Mouse (Mus musculus) liver, embryonic 13.5 days (tissue): Measurements from ENCODE around the gene Ube2g2. TPM values are rescaled to one million over a fixed set of nuclear protein-coding genes. Genes with fewer than 3 reads are reported as not detected.

Experiments used
- ATAC-seq: fragments of 200-750 bp; cut with Nextera tagmentation; 2 replicates; pipeline ENCODE4 v1.8.0; 2017; ENCODE audit warnings: low read depth, mild to moderate bottlenecking, moderate number of reproducible peaks, moderate library complexity
- DNase-seq: peaks from one replicate; pipeline ENCODE4 v3.0.0; 2022
- H3K27ac ChIP-seq: fragments of 300-500 bp; sonication (generic); 2 replicates; pipeline ENCODE4 v1.5.1; 2015; ENCODE audit warnings: moderate library complexity, mild to moderate bottlenecking, inconsistent platforms
- H3K27me3 ChIP-seq: fragments of 300-500 bp; sonication (generic); 2 replicates; pipeline ENCODE4 v1.6.1; 2015; ENCODE audit warnings: mild to moderate bottlenecking, inconsistent platforms
- H3K36me3 ChIP-seq: fragments of 300-500 bp; sonication (generic); 2 replicates; pipeline ENCODE4 v1.6.1; 2015; ENCODE audit warnings: mild to moderate bottlenecking, inconsistent platforms
- H3K4me1 ChIP-seq: fragments of 300-500 bp; sonication (generic); replicated peaks from 2 replicates; pipeline ENCODE4 v1.6.1; 2015; ENCODE audit warnings: inconsistent platforms
- H3K4me2 ChIP-seq: fragments of 300-500 bp; sonication (generic); 2 replicates; pipeline ENCODE4 v1.6.1; 2015; ENCODE audit warnings: inconsistent platforms, mild to moderate bottlenecking, moderate library complexity
- H3K4me3 ChIP-seq: fragments of 300-500 bp; sonication (generic); replicated peaks from 2 replicates; pipeline ENCODE4 v1.5.1; 2015; ENCODE audit warnings: mild to moderate bottlenecking, inconsistent platforms
- H3K9ac ChIP-seq: fragments of 300-500 bp; sonication (generic); 2 replicates; pipeline ENCODE4 v1.6.1; 2015; ENCODE audit warnings: mild to moderate bottlenecking, inconsistent platforms
- H3K9me3 ChIP-seq: fragments of 300-500 bp; sonication (generic); replicated peaks from 2 replicates; pipeline ENCODE4 v1.6.1; 2016; ENCODE audit warnings: inconsistent platforms
- WGBS: fragments of 180-500 bp; shearing (Covaris S2); methylation state at CpG from one replicate; pipeline ENCODE4 v1.1.7; 2015; ENCODE audit not compliant: insufficient replicate concordance; 5-methylcytosine and 5-hydroxymethylcytosine counted together
- polyA plus RNA-seq: library from polyadenylated mRNA; unstranded; fragments of >200 nt; fragmentation: Nextera tagmentation; extraction: Ambion mirVana; gene quantifications from 2 replicates; pipeline ENCODE4 v1.2.1, GENCODE M21; 2015

Gene Ube2g2
- polyA plus RNA-seq, 1 experiment from 2014 or later, result 50.1 TPM

DNA sequence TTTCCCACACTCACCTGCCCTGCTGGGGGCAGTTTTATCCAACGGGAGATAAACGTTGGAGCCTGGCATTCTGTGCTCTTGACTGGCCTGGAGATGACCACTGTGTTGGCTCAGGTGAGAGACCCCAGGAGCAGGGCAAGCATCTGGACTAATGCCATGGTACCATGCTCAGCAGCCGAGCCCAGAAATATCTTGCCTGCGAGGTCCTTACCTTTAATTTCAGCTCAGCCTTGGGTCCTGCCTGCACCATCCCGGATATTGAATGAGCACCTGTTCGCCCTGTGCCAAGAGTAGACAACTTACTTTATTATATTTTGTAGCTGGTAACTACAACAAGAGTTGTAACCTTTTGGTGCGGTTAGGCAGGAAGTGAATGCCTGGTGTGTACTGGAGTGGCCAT is 15.2 kb upstream of the Ube2g2 start:
- Histone ChIP-seq H3K27me3 (no peaks in the 10 kb centered on the region), H3K36me3 (peaks cover 42% of the 10 kb centered on the region), H3K27ac (peak overlapping the region; percentile 97), H3K4me3 (peak overlapping the region; percentile 81), H3K4me1 (peaks cover 56% of the 10 kb centered on the region), H3K4me2 (peak overlapping the region; percentile 96), H3K9ac (peak overlapping the region; percentile 87), H3K9me3 (no peaks in the 10 kb centered on the region)
- DNase-seq (no peak), ATAC-seq (peak; percentile 36)
- 11% methylated on average over 7 of the region's 7 CpGs for WGBS

DNA sequence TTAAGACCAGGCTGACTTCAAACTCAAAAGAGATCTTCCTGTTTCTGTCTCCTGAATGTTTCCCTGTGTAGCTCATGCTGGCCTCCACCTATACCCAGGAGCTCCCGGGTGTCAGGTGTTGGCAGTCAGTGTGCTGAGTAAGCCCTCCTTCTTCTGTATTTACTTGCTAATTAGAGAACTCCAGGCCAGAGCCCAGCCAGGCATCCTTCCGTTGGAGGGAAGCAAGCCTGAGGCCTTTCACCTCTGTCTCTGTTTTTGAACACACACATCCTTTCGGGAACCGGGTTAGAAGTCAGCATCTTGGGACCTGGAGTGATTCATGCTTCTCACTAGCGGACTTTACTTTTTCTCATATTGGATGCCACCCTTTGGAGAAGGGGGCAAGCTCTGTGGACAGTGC is 14.6 kb upstream of the Ube2g2 start:
- Histone ChIP-seq H3K27ac (peak overlapping the region; percentile 97), H3K9ac (peak overlapping the region; percentile 87), H3K4me3 (peak overlapping the region; percentile 81), H3K27me3 (no peaks in the 10 kb centered on the region), H3K4me2 (peak overlapping the region; percentile 96), H3K36me3 (peaks cover 47% of the 10 kb centered on the region), H3K9me3 (no peaks in the 10 kb centered on the region), H3K4me1 (peaks cover 56% of the 10 kb centered on the region)
- DNase-seq, result no peak
- ATAC-seq, result no peak
- 53% methylated on average over 5 of the region's 5 CpGs for WGBS

DNA sequence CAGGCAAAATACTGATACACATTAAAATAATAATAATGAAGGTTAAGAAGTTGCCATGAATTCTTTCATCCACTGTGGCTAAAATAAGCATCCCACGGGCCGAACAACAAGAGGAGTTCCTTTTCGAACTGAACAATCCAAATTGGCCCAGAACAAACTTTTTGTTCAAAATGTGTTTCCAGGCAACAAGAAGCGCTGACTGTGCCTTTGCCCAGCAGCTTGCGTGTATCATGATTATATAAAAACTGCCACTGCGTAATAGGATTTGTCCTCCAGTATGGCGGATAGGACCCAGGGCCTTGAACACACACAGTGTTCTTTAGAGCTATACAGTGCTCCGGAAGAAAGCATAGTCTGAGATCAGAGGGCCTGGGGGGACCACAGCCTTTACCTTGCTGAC is 13.5 kb upstream of the Ube2g2 start:
- Histone ChIP-seq H3K4me3 (no peak overlapping the region), H3K4me1 (peaks cover 67% of the 10 kb centered on the region), H3K9me3 (no peaks in the 10 kb centered on the region), H3K4me2 (0 out of 2 replicates have a peak overlapping the region, but pooled peaks have one; percentile 96), H3K27me3 (no peaks in the 10 kb centered on the region), H3K9ac (no peak overlapping the region), H3K36me3 (peaks cover 57% of the 10 kb centered on the region), H3K27ac (no peak overlapping the region)
- 90% methylated on average over 8 of the region's 8 CpGs for WGBS
- DNase-seq, result no peak
- ATAC-seq, result no peak

DNA sequence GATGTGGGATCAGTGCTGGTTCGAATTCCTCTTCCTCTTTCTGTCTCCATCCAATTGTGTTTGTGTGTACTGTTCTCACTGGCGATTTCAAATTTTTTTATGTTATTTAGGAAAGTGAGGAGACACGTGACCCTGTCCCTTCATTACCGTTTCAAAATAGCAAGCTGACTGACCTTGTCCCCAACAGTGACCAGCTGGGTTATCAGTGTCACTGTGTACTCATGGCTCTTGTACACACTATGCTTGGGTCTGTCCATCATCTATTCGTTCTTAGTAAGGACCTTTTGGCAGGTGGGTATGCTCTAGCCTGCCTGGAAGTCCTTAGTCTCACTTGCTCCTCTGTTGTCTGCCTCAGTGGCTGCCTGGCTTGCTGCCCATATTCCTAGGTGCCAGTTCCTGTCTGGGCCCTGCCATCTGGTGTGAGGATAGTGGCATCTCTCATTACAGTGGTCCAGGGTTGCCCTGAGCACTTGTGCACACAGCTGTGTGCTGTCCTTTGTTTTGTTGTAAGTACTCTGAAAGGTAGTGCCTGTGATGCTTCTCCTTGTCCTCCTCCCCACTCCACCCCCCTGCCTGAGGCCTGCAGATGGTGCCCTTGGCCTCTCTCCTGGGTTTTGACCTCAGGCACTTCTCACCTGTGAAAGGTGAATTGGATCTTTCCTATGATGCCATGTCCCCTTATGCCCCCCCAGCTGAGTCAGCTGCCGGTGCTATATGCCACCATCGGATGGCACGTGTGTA is 11.7 kb upstream of the Ube2g2 start:
- Histone ChIP-seq H3K4me2 (no peak overlapping the region), H3K27ac (peak overlapping the region; percentile 45; the same call in 1 of the 2 replicates), H3K27me3 (no peaks in the 10 kb centered on the region), H3K36me3 (peaks cover 75% of the 10 kb centered on the region), H3K4me1 (peaks cover 65% of the 10 kb centered on the region), H3K9me3 (no peaks in the 10 kb centered on the region), H3K4me3 (no peak overlapping the region), H3K9ac (peak overlapping the region; percentile 26; the same call in 1 of the 2 replicates)
- ATAC-seq (no peak; the same call in 1 of the 2 replicates), DNase-seq (no peak)
- WGBS, result 70% methylated on average over 8 of the region's 8 CpGs

DNA sequence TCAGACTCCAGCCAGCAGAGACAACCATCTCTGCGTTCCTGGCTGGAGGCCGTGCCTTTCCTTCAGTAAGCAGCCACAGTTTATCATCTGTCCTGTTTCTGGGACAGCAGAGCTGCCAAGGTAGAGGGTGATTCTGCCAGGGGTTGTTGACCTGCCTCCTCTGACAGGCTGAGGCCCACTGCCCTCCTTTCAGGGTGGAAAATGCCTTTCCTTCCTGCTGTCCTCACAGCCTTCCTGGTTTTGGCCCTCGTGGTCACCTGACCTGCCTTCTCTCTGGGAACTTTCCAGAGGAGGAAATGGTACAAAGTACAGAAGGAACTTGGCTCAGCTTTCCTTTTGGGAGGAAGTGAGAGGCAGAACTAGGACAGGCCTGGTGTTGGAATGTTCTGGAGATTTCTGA is 8.7 kb upstream of the Ube2g2 start:
- DNase-seq, result no peak
- 57% methylated on average over 3 of the region's 3 CpGs for WGBS
- H3K4me1 ChIP-seq, result peaks cover 48% of the 10 kb centered on the region
- ATAC-seq, result no peak
- no peak overlapping the region for H3K4me3 ChIP-seq
- no peak overlapping the region for H3K4me2 ChIP-seq
- 0 out of 2 replicates have a peak overlapping the region, but pooled peaks have one; percentile 1 for H3K9ac ChIP-seq
- H3K27ac ChIP-seq, result peak overlapping the region; percentile 45
- no peaks in the 10 kb centered on the region for H3K9me3 ChIP-seq
- H3K36me3 ChIP-seq, result peaks cover 94% of the 10 kb centered on the region
- no peaks in the 10 kb centered on the region for H3K27me3 ChIP-seq

DNA sequence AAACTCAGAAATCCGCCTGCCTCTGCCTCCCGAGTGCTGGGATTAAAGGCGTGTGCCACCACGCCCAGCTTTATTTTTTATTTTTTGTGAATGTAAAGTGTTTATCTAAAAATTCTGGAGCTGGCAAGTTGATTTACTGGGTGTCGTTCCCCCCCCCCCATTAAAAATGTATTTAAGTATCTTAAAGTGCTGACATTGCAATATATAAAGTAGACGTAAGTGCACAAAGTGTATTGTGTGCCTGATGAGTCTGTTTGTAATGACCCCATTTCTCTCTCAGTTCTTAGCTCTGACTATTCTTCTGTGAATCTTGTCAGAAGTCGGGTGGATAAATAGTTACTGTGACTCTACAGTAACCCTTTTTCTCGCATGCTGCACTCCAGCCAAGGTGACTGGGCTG is 6.4 kb upstream of the Ube2g2 start:
- Histone ChIP-seq H3K4me1 (peaks cover 31% of the 10 kb centered on the region), H3K36me3 (peaks cover 80% of the 10 kb centered on the region), H3K27ac (no peak overlapping the region), H3K9ac (no peak overlapping the region), H3K4me2 (no peak overlapping the region), H3K9me3 (no peaks in the 10 kb centered on the region), H3K4me3 (no peak overlapping the region), H3K27me3 (no peaks in the 10 kb centered on the region)
- ATAC-seq (no peak), DNase-seq (no peak)
- WGBS, result 83% methylated on average over 8 of the region's 8 CpGs

DNA sequence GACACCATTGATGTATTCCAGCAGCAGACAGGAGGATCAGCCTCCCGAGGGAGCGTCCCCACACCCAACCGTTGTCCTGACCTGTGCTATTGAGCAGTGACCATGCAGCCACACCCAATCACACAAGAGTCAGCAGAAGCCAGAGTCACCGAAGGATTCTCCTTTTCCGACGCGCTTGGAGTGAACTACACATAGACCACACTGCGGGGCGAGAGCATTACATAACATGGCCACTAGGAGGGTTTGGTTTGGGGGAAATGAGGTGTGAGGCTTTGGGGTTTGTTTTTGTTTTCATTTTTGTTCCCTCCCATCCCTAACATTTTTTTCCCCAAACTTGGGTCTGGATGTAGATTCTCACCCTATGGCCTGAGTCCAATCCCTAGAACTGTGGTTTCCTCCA is 5.9 kb upstream of the Ube2g2 start:
- H3K4me1 ChIP-seq, result peaks cover 32% of the 10 kb centered on the region

DNA sequence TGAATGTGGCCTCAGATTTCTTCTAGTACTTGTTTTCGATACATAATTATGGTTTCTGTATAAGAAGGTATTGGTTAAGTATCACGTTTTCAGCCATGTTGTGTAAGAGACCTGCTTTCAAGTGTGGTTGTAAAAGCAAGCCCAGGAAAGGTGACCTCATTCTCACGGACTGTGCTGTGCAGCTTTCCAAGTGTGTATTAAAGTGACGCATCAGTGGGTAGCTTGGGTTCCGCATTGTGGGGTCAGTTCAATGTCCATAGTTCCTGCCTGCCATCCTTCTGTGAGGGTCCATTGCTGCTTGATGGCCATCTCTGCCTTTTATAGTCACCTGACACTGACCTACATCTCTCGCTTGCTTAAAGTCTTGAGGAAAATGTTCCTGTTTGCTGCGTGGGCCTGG is 5.1 kb upstream of the Ube2g2 start:
- Histone ChIP-seq H3K27me3 (no peaks in the 10 kb centered on the region), H3K4me2 (no peak overlapping the region), H3K4me1 (peaks cover 33% of the 10 kb centered on the region), H3K27ac (no peak overlapping the region; the same call in 1 of the 2 replicates), H3K9ac (no peak overlapping the region), H3K4me3 (no peak overlapping the region), H3K36me3 (peaks cover 67% of the 10 kb centered on the region), H3K9me3 (no peaks in the 10 kb centered on the region)
- DNase-seq (no peak), ATAC-seq (no peak)
- 80% methylated on average over 7 of the region's 7 CpGs for WGBS

More for the DNA sequence above, 5.9 kb upstream of the Ube2g2 start:
- DNase-seq (no peak), ATAC-seq (no peak)
- H3K27me3 ChIP-seq, result no peaks in the 10 kb centered on the region
- no peak overlapping the region for H3K4me3 ChIP-seq
- H3K27ac ChIP-seq, result peak overlapping the region; percentile 29; the same call in 1 of the 2 replicates
- H3K9ac ChIP-seq, result no peak overlapping the region
- H3K4me2 ChIP-seq, result no peak overlapping the region
- H3K9me3 ChIP-seq, result no peaks in the 10 kb centered on the region
- peaks cover 75% of the 10 kb centered on the region for H3K36me3 ChIP-seq
- 86% methylated on average over 9 of the region's 9 CpGs for WGBS

DNA sequence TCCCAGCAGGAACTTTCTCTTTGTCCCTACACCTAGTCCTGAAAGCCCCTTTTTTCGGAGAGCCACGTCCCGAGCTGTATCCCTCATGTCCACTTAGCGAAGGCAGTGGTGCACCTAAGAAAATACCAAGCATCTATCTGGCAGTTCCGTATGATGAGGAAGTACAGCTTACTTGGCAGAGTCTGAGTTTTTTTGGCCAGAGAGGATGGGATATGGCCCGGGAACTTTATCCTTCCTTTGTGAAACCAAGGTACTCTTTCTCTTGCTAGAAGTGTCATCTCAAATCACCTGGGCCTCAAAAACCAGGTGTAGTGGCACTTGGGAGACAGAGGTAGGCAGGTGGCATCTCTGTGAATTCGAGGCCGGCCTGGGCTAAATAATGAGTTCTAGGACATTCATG is 529 bp upstream of the Ube2g2 start:
- WGBS, result 65% methylated on average over 8 of the region's 8 CpGs
- DNase-seq, result no peak
- H3K36me3 ChIP-seq, result peaks cover 40% of the 10 kb centered on the region
- H3K9ac ChIP-seq, result peak overlapping the region; percentile 97
- H3K4me1 ChIP-seq, result peaks cover 56% of the 10 kb centered on the region
- no peaks in the 10 kb centered on the region for H3K9me3 ChIP-seq
- H3K27me3 ChIP-seq, result no peaks in the 10 kb centered on the region
- ATAC-seq, result no peak; the same call in 1 of the 2 replicates
- peak overlapping the region; percentile 95 for H3K27ac ChIP-seq
- H3K4me2 ChIP-seq, result peak overlapping the region; percentile 89
- peak overlapping the region; percentile 92 for H3K4me3 ChIP-seq

DNA sequence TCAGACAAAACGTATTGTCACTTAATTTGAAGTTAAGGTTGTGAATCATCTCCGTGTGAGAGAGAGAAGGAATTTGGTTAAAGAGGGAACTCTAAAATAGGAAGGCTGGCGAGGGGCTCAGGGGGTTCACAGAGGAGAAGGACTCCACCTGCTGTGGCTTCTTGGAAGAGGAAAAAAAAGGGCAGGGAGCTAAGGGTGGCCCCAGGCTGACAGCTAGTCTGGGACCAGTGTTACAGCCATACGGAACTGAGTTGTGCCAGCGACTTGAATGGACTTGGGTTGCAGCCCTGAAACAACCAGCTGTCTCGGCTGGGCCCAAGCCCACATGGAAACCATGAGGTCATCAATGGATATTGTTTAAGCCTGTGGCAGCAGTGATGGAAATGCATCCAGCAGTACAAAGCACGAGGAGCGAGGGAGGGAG is 1.0 kb downstream of the Ube2g2 start:
- no peaks in the 10 kb centered on the region for H3K9me3 ChIP-seq
- WGBS, result 13% methylated on average over 8 of the region's 8 CpGs
- no peaks in the 10 kb centered on the region for H3K27me3 ChIP-seq
- ATAC-seq, result no peak
- peak overlapping the region; percentile 89 for H3K4me2 ChIP-seq
- DNase-seq, result no peak
- H3K27ac ChIP-seq, result peak overlapping the region; percentile 87
- H3K9ac ChIP-seq, result peak overlapping the region; percentile 97
- peaks cover 29% of the 10 kb centered on the region for H3K36me3 ChIP-seq
- peaks cover 57% of the 10 kb centered on the region for H3K4me1 ChIP-seq
- H3K4me3 ChIP-seq, result peak overlapping the region; percentile 92

DNA sequence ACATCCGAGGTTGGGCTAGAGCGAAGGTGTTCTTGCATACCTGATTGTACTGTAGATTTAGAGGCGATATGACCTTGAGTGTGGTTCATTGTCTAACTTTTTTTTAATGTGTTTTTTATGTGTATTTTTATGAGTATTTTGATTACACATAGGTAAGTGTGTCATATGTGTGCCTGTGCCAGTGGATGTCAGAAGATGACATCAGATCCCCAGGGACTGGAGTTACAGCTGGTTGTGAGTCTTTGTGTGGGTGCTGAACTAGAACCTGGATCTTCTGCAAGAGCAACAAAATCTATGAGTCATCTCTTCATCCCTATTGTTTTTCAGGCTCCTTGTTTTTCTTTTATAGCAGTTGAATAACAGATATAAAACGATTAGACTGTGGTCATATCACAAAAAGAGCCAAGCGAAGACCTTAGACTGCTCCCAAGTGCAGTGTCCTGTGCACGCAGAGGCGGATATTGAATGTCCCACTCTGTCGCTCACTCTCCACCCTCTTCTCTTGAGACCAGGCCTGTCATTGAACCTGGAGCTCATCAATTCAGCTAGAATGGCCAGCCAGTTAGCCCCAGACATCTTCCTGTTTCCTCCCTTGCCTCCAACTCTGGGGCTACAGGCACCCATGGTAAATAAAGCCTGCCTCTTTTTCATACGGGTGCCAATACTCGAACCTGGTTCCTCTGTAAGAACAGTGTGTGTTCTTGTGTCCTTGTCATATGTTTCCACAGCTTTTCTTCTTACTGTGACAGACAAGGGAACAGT is 1.7 kb downstream of the Ube2g2 start:
- Histone ChIP-seq H3K27ac (peak overlapping the region; percentile 34; the same call in 1 of the 2 replicates), H3K36me3 (peaks cover 27% of the 10 kb centered on the region), H3K4me3 (peak overlapping the region; percentile 92), H3K9ac (peak overlapping the region; percentile 97), H3K9me3 (no peaks in the 10 kb centered on the region), H3K4me1 (peaks cover 53% of the 10 kb centered on the region), H3K27me3 (no peaks in the 10 kb centered on the region), H3K4me2 (peak overlapping the region; percentile 89)
- ATAC-seq (no peak), DNase-seq (no peak)
- WGBS, result 81% methylated on average over 10 of the region's 10 CpGs
